Mouse (Mus musculus) bone marrow, adult 2 months (tissue): Measurements from ENCODE around the gene Rab15. TPM values are rescaled to one million over a fixed set of nuclear protein-coding genes. Genes with fewer than 3 reads are reported as not detected.
"Not testable (repeated sequence)": the region's sequence is repeated elsewhere in the genome, so short reads cannot be mapped to it uniquely, and the experiment has no call there.

Experiments used
- H3K27ac ChIP-seq: fragments of 200-500 bp; 2 replicates; pipeline ENCODE4 v1.5.1; 2012; ENCODE audit warnings: low read depth, mild to moderate bottlenecking, control low read depth, inconsistent platforms, low read length; ENCODE audit not compliant: control insufficient read depth, poor library complexity, insufficient read depth
- H3K4me1 ChIP-seq: fragments of 200-500 bp; 2 replicates; pipeline ENCODE4 v1.6.1; 2011; ENCODE audit warnings: low read length; ENCODE audit not compliant: control insufficient read depth, insufficient read depth
- H3K4me3 ChIP-seq: fragments of 200-500 bp; replicated peaks from 2 replicates; pipeline ENCODE3; 2011; ENCODE audit warnings: mild to moderate bottlenecking, low read depth, low read length, control low read depth; ENCODE audit not compliant: control insufficient read depth
- CTCF ChIP-seq: fragments of 200-500 bp; IDR thresholded peaks from 2 replicates; pipeline ENCODE4 v1.5.1; 2011; ENCODE audit warnings: low read length, control low read depth; ENCODE audit not compliant: control insufficient read depth, insufficient read depth
- POLR2A ChIP-seq: fragments of 200-500 bp; IDR thresholded peaks from 2 replicates; pipeline ENCODE4 v1.6.1; 2011; ENCODE audit warnings: low read depth, mild to moderate bottlenecking, control low read depth, low read length, borderline replicate concordance; ENCODE audit not compliant: control insufficient read depth
- WGBS: fragments of 180-500 bp; shearing (Covaris S2); methylation state at CpG from one replicate; pipeline ENCODE4 v1.1.7; 2018; 5-methylcytosine and 5-hydroxymethylcytosine counted together
- polyA plus RNA-seq: library from polyadenylated mRNA; stranded (reverse); fragments of >200 nt; gene quantifications from 2 replicates; pipeline ENCODE4 v1.2.4, GENCODE M21; 2011; ENCODE audit warnings: low replicate concordance; ENCODE audit not compliant: missing spikeins, insufficient read depth, insufficient read length

Gene Rab15
- polyA plus RNA-seq: 2.4 TPM in 1 of 2 replicates, not detected in the other

DNA sequence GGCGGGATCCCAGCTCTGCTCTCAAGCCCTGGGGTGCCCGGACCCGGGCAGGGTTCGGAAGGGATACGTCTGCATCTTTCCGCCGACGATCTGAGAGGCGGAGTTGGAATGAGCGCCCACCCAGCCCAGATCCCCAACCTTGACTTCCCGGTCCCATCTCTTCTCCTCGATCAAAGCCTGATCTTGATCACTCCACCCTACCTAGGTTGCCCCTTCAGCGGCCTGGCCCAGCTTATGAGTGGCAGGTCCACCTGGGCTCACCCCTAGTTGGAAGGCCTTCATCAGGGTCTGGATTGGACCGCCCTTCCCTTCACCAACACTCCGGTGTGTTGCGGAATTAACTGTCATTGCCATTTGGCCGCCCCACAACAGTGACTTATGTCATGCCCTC lies at the start of gene Rab15:
Rab15 (minus strand) TSS at position 258 of the 391 bp plus-strand sequence.
- WGBS: 7% methylated on average over 17 of the region's 17 CpGs
- Histone ChIP-seq H3K4me1 (no peaks in the 10 kb centered on the region), H3K27ac (no peak within 1 kb of the TSS), H3K4me3 (peak within 1 kb of the TSS; percentile 10)
- no peak for TF ChIP-seq POLR2A
- TF ChIP-seq CTCF: no peak

DNA sequence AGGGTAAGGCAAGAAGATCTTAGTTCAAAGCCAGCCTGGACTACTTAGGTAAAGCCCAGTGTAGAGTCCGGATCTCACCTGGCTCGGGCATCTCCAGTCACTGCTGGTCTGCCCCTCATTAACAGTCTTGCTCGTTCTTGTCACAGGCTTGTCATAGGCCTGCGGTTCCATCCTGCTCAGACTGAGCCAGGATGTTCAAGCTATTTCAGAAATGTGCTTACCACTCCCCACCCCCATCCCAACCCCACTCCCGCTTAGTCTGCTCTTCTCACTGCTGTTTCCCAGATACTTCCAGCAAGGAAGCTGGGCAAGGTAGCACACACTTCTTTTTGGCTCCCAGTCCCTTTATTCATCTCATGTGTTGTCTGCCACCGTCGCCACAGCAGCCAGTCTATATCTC lies 46.9 kb upstream of the Rab15 start:
- no peaks in the 10 kb centered on the region for H3K4me1 ChIP-seq
- 84% methylated on average over 7 of the region's 7 CpGs for WGBS
- no peak overlapping the region for H3K4me3 ChIP-seq
- TF ChIP-seq POLR2A (no peak), CTCF (no peak)
- no peak overlapping the region for H3K27ac ChIP-seq

DNA sequence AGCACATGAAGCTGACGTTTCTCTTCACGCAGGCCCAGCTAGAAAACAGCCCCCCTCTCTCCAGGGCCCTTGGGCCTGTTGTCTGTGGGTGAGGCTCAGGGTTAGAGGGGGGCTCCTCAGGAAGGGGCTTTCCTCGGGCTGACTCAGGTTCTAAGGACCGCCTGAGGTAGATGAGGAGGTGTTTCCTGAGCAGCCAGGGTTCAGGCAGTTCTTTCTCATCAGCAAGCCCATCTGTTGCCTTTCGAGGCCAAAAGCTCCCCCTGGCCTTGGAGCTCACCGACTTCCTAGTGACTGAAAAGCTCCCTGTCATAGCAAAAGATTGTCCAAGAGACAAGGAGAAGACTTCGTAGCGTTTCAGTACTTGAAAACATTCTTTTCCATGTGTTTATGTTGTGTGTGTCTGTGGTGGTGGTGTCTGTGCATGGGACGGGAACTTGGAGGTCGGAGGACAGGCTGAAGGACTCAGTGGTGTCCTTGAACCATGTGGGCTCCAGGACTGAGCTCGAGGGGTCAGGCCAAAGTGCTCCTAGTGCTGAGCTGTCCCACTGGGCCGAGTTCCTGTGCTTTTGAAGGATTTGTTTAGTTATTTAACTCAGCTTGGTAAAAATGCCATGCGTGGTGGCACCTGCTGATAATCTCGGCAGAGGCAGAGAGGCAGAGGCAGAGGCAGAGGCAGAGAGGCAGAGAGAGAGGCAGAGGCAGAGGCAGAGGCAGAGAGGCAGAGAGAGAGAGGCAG lies 45.9 kb upstream of the Rab15 start:
- Histone ChIP-seq H3K27ac (no peak overlapping the region), H3K4me1 (no peaks in the 10 kb centered on the region), H3K4me3 (no peak overlapping the region)
- TF ChIP-seq CTCF (no peak), POLR2A (no peak)
- WGBS: 75% methylated on average over 14 of the region's 14 CpGs

DNA sequence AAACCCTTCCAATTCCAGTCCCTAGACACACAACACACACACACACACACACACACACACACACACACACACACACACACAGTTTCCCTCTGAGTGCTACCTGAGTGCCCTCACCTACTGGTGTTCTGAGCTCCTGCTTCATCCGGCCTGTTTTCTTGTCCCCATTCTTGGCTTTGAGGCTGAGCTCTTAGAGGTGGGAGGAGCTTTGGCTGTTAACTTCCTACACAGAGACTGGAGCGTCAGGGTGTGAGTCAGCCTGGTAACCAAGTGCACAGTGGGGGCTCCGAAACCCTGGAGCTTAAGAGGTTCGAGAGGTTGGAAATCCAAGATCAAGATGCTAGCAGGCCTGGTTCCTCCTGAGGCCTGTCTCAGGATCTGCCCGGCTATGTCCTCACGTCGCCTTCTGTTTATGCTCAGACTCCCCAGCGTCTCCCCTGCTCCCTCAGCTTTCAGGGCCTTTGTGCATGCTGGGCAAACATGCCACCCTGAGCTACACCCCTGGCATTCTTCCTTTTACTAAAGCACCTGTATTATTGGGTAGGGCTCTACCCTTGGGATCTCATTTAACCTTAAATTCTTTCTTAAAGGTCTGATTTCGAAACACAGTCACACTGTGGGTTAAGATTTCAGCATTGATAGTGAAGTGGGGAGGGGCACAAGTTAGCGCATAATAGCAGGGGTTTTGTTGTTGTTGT lies 45.0 kb upstream of the Rab15 start:
- 60% methylated on average over 10 of the region's 10 CpGs for whole genome bisulfite sequencing
- H3K4me3 ChIP-seq: no peak overlapping the region
- H3K27ac ChIP-seq: no peak overlapping the region
- TF ChIP-seq CTCF: no peak
- no peak for TF ChIP-seq POLR2A
- no peaks in the 10 kb centered on the region for H3K4me1 ChIP-seq

DNA sequence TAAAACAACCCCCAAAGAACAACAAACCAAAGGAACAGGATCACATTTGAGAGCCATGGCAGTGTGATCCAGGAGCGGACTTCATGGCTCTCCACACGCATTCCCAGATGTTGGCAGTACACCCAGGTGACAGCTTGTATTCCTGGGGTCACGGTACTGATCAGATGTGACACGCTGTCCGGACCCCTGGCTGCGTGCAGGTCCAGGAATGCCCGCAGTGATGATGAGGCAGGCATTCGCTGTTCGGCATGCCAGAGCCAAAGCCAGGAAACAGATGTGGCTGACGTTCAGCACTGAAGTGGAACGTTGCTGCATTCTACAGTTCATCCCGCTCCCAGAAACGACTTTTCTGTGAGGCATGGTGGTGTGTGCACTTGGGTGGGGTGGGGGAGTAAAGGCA lies 42.6 kb upstream of the Rab15 start:
- no peaks in the 10 kb centered on the region for H3K4me1 ChIP-seq
- WGBS: 91% methylated on average over 13 of the region's 13 CpGs
- TF ChIP-seq CTCF (no peak), POLR2A (no peak)
- no peak overlapping the region for H3K27ac ChIP-seq
- no peak overlapping the region for H3K4me3 ChIP-seq

DNA sequence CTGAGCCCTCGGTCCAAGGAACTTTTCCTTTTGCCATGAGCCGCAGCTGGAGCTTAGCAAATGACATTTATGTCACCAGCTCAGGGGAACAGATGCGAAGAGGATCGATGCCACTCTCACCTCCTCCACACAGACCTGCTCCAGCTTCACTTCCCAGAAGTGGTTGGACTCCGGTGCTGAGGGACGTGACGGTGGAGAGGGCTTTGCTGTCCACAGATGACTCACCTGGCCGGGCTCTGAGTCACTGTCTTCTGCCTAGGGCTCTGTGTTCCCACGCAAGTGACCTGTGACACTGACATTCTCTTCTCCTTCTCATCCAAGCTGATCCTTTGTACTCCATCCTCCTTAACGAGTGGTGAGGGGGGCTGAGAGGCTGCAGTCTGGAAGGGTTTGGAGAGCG lies 40.9 kb upstream of the Rab15 start:
- TF ChIP-seq CTCF (no peak), POLR2A (no peak)
- Histone ChIP-seq H3K4me1 (no peaks in the 10 kb centered on the region), H3K4me3 (no peak overlapping the region), H3K27ac (no peak overlapping the region)
- 92% methylated on average over 11 of the region's 11 CpGs for WGBS

DNA sequence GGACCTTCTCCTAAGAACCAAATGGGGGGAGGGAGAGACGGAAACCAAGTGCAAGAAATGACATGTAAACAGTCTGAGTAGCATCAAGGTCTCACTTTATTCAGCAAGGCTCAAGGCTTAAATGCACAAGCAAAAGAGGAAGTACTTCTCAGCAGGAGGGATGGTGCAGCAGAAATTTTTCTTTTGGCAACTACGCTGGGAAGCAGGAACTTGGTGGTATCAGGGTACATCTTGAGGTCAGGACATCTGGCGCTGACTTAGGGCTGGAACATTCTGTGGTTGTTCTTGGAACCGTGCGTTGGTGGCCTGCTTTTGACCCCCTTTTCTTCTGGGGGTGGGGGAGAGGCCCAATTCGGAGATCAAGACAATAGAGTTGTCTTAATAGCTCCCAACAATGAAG lies 36.1 kb upstream of the Rab15 start:
- not testable (repeated sequence) for H3K4me1 ChIP-seq, H3K27ac ChIP-seq
- WGBS: 77% methylated on average over 6 of the region's 6 CpGs

DNA sequence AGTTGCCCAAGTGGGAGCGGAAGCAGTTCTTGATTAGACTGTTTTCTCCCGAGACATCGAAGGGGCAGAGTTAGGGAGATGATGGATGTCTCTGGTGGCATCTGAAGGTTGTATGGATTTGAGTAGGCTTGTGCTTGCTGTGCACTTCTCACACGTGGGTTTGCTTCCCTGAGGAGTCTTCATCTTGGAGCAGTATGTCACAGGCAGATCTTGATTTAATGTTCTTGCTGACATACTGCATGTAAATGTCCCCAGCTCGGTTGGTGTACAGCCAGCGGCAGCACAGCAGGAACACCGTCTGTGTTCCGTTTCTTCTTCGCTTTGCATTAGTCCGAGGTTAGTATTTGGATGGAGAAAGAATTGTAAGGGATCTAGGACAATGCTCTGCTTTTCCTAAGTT lies 34.4 kb upstream of the Rab15 start:
- 92% methylated on average over 10 of the region's 10 CpGs for WGBS
- Histone ChIP-seq H3K4me3 (no peak overlapping the region), H3K4me1 (no peaks in the 10 kb centered on the region; the same call in 1 of the 2 replicates), H3K27ac (no peak overlapping the region)
- TF ChIP-seq POLR2A (no peak), CTCF (no peak)

More for the DNA sequence above, 36.1 kb upstream of the Rab15 start:
- H3K4me3 ChIP-seq: not testable (repeated sequence)
